Mouse (Mus musculus) limb, embryonic 12.5 days (tissue): ENCODE measurements around the gene Tmem234. TPM values are rescaled to one million over a fixed set of nuclear protein-coding genes. Genes with fewer than 3 reads are reported as not detected.

ENCODE experiments used
- ATAC-seq: fragments of 200-750 bp; cut with Nextera tagmentation; 2 replicates; pipeline ENCODE4 v1.8.0; 2017; ENCODE audit warnings: low read depth, moderate TSS enrichment; ENCODE audit not compliant: insufficient number of reproducible peaks, insufficient read depth, low FRiP score, low TSS enrichment
- H3K27ac ChIP-seq: fragments of 300-500 bp; sonication (generic); 2 replicates; pipeline ENCODE4 v1.5.1; 2016; ENCODE audit warnings: mild to moderate bottlenecking, moderate library complexity
- H3K27me3 ChIP-seq: fragments of 300-500 bp; sonication (generic); 2 replicates; pipeline ENCODE4 v1.6.1; 2016; ENCODE audit warnings: mild to moderate bottlenecking, moderate library complexity
- H3K36me3 ChIP-seq: fragments of 300-500 bp; sonication (generic); 2 replicates; pipeline ENCODE4 v1.6.1; 2016; ENCODE audit warnings: mild to moderate bottlenecking, moderate library complexity
- H3K4me1 ChIP-seq: fragments of 300-500 bp; sonication (generic); replicated peaks from 2 replicates; pipeline ENCODE4 v1.6.1; 2016
- H3K4me2 ChIP-seq: fragments of 300-500 bp; sonication (generic); 2 replicates; pipeline ENCODE4 v1.6.1; 2016; ENCODE audit warnings: mild to moderate bottlenecking, moderate library complexity
- H3K4me3 ChIP-seq: fragments of 300-500 bp; sonication (generic); replicated peaks from 2 replicates; pipeline ENCODE4 v1.5.1; 2016; ENCODE audit warnings: mild to moderate bottlenecking
- H3K9ac ChIP-seq: fragments of 300-500 bp; sonication (generic); replicated peaks from 2 replicates; pipeline ENCODE4 v1.6.1; 2016; ENCODE audit warnings: mild to moderate bottlenecking, moderate library complexity
- H3K9me3 ChIP-seq: fragments of 300-500 bp; sonication (generic); 2 replicates; pipeline ENCODE4 v1.6.1; 2016; ENCODE audit warnings: mild to moderate bottlenecking, moderate library complexity
- WGBS: fragments of 180-500 bp; shearing (Covaris S2); methylation state at CpG from one replicate; pipeline ENCODE4 v1.1.7; 2016; 5-methylcytosine and 5-hydroxymethylcytosine counted together
- polyA plus RNA-seq: library from polyadenylated mRNA; unstranded; fragments of >200 nt; fragmentation: Nextera tagmentation; extraction: Ambion mirVana; gene quantifications from 2 replicates; pipeline ENCODE4 v1.2.1, GENCODE M21; 2016

Tmem234 gene
- polyA plus RNA-seq, 1 experiment from 2014 or later: 187 TPM

- H3K4me2 ChIP-seq: no peak overlapping the region
- H3K4me1 ChIP-seq: peaks cover 10% of the 10 kb centered on the region; the same call in 1 of the 2 replicates
- no peak for ATAC-seq
- no peak overlapping the region for H3K4me3 ChIP-seq
- WGBS: 80% methylated on average over 1 of the region's 1 CpGs
- no peaks in the 10 kb centered on the region for H3K9me3 ChIP-seq
- no peak overlapping the region for H3K9ac ChIP-seq
- H3K36me3 ChIP-seq: no peaks in the 10 kb centered on the region
- H3K27me3 ChIP-seq: no peaks in the 10 kb centered on the region
- H3K27ac ChIP-seq: no peak overlapping the region
Observed at GRCm38 (mm10) chr4:129582251-129582650, 18.2 kb upstream of the Tmem234 start.

- Histone ChIP-seq H3K4me2 (peak overlapping the region; percentile 68), H3K9me3 (no peaks in the 10 kb centered on the region), H3K27ac (peak overlapping the region; percentile 42; the same call in 1 of the 2 replicates), H3K4me3 (peak overlapping the region; percentile 49), H3K4me1 (peaks cover 9% of the 10 kb centered on the region; the same call in 1 of the 2 replicates), H3K36me3 (no peaks in the 10 kb centered on the region), H3K27me3 (no peaks in the 10 kb centered on the region), H3K9ac (peak overlapping the region; percentile 64; the same call in 1 of the 2 replicates)
- ATAC-seq: no peak
- 91% methylated on average over 1 of the region's 1 CpGs for WGBS
Observed at GRCm38 (mm10) chr4:129584370-129584769, 16.1 kb upstream of the Tmem234 start.

- Histone ChIP-seq H3K4me3 (peak overlapping the region; percentile 49), H3K4me1 (peaks cover 9% of the 10 kb centered on the region; the same call in 1 of the 2 replicates), H3K27me3 (no peaks in the 10 kb centered on the region), H3K9me3 (no peaks in the 10 kb centered on the region), H3K36me3 (peaks cover 2% of the 10 kb centered on the region), H3K9ac (peak overlapping the region; percentile 64), H3K4me2 (peak overlapping the region; percentile 68), H3K27ac (peak overlapping the region; percentile 42; the same call in 1 of the 2 replicates)
- WGBS: 3% methylated on average over 36 of the region's 36 CpGs
- ATAC-seq: peak; percentile 13; the same call in 1 of the 2 replicates
Observed at GRCm38 (mm10) chr4:129584884-129585608, 15.4 kb upstream of the Tmem234 start.

GRCm38 (mm10) chr4:129585773-129586172 is 14.7 kb upstream of the Tmem234 start:
- peaks cover 9% of the 10 kb centered on the region for H3K36me3 ChIP-seq
- H3K27ac ChIP-seq: no peak overlapping the region
- H3K4me3 ChIP-seq: peak overlapping the region; percentile 49
- no peaks in the 10 kb centered on the region for H3K9me3 ChIP-seq
- H3K4me2 ChIP-seq: peak overlapping the region; percentile 68
- 78% methylated on average over 9 of the region's 9 CpGs for WGBS
- peaks cover 9% of the 10 kb centered on the region; the same call in 1 of the 2 replicates for H3K4me1 ChIP-seq
- no peaks in the 10 kb centered on the region for H3K27me3 ChIP-seq
- no peak for ATAC-seq
- no peak overlapping the region for H3K9ac ChIP-seq

DNA sequence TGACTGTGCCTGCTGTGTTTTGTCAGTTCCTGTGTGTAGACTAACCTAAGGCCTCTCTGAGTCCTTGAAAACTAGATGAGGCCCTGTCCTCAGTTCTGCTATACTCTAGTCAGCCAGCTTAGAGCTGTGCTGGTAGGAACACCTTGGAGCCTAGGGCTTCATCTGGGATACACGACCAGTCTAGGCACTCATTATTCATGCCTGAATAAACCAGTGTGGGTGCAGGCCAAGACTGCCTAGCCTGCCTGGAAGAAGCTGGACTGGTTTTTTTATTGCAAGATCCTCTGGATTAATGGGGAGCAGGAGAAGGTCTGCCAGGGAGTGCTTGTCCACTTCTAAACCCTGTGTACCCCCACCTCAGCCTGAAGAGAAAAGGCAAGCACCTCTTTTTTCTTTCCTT is 13.5 kb upstream of the Tmem234 start:
- no peak overlapping the region for H3K4me3 ChIP-seq
- no peak overlapping the region for H3K27ac ChIP-seq
- no peak overlapping the region for H3K9ac ChIP-seq
- H3K4me2 ChIP-seq: no peak overlapping the region
- no peaks in the 10 kb centered on the region for H3K9me3 ChIP-seq
- no peaks in the 10 kb centered on the region for H3K27me3 ChIP-seq
- peaks cover 9% of the 10 kb centered on the region; the same call in 1 of the 2 replicates for H3K4me1 ChIP-seq
- no peak for ATAC-seq
- peaks cover 21% of the 10 kb centered on the region for H3K36me3 ChIP-seq
- WGBS: 58% methylated on average over 1 of the region's 1 CpGs

- H3K9ac ChIP-seq: no peak overlapping the region
- WGBS: 68% methylated on average over 4 of the region's 4 CpGs
- H3K4me3 ChIP-seq: no peak overlapping the region
- H3K4me2 ChIP-seq: no peak overlapping the region
- no peak overlapping the region for H3K27ac ChIP-seq
- no peak for ATAC-seq
- no peaks in the 10 kb centered on the region for H3K9me3 ChIP-seq
- H3K36me3 ChIP-seq: peaks cover 40% of the 10 kb centered on the region
- no peaks in the 10 kb centered on the region for H3K27me3 ChIP-seq
- peaks cover 9% of the 10 kb centered on the region; the same call in 1 of the 2 replicates for H3K4me1 ChIP-seq
Observed at GRCm38 (mm10) chr4:129588865-129589264, 11.6 kb upstream of the Tmem234 start.

DNA sequence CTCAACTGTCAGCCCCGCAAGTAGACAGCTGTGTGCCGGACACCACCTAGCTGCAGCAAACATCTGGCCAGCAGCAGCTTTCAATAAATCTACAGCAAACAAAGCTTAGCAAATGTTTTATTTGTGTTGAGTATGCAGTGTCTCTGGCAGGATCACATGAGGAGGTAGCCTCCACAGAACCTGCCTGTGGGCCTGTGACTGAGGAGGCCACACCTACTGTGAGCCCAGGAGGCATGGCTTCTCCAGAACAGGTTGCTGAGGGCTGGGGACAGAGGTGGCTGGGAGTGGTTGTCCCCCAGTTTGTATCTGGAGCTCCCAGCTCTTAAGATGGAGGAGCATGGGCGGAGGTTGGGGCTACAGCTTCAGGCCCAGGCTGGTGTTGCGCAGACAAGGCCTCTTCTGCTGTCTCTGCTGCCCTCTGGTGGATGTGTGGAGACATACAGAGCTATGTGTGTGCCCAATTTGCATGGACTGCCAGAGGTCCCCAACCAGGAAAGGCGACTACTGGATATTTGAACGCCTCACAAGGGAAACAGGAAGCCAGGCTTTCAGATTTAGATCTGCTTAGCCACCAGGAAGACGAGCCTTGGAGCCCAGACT is 8.1 kb downstream of the Tmem234 start:
- ATAC-seq: peak; percentile 58; the same call in 1 of the 2 replicates
- H3K4me2 ChIP-seq: no peak overlapping the region
- H3K27ac ChIP-seq: peak overlapping the region; percentile 56; the same call in 1 of the 2 replicates
- no peak overlapping the region; the same call in 1 of the 2 replicates for H3K9ac ChIP-seq
- WGBS: 37% methylated on average over 7 of the region's 7 CpGs
- no peak overlapping the region for H3K4me3 ChIP-seq
- H3K4me1 ChIP-seq: no peaks in the 10 kb centered on the region
- H3K9me3 ChIP-seq: no peaks in the 10 kb centered on the region
- no peaks in the 10 kb centered on the region for H3K27me3 ChIP-seq
- peaks cover 60% of the 10 kb centered on the region for H3K36me3 ChIP-seq

DNA sequence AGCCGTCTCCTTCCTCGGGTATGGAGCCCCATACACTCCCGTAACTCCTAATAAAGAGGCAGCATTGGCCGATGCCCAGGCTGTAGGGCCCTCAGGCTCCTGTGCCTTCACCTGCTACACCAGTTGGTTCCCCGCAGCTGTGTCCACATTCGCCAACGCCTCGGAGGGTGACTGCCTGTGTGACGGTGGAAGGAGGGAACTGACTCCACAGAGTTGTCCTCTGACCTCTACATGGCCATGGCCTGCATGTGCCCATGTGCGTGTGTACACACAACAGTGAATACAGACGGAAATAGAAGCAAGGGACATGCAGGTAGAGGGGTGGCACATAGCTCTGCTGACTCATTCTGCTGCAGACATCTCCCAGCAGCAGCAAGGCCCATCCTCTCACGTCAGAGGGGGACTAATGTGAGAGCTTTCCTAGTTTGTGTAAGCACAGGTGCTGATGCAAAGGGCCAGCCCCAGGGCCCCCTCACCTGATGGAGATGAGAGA is 8.7 kb downstream of the Tmem234 start:
- H3K27ac ChIP-seq: no peak overlapping the region
- no peak overlapping the region for H3K4me2 ChIP-seq
- H3K9me3 ChIP-seq: no peaks in the 10 kb centered on the region
- 86% methylated on average over 12 of the region's 12 CpGs for WGBS
- ATAC-seq: no peak; the same call in 1 of the 2 replicates
- H3K36me3 ChIP-seq: peaks cover 54% of the 10 kb centered on the region
- no peaks in the 10 kb centered on the region for H3K27me3 ChIP-seq
- no peak overlapping the region for H3K9ac ChIP-seq
- H3K4me1 ChIP-seq: no peaks in the 10 kb centered on the region
- H3K4me3 ChIP-seq: no peak overlapping the region

- 0 out of 2 replicates have a peak, but pooled peaks have one; percentile 2 for ATAC-seq
- no peak overlapping the region for H3K4me3 ChIP-seq
- H3K27me3 ChIP-seq: no peaks in the 10 kb centered on the region
- H3K27ac ChIP-seq: no peak overlapping the region
- no peaks in the 10 kb centered on the region for H3K9me3 ChIP-seq
- H3K4me2 ChIP-seq: no peak overlapping the region
- H3K4me1 ChIP-seq: no peaks in the 10 kb centered on the region
- H3K9ac ChIP-seq: no peak overlapping the region
- 75% methylated on average over 4 of the region's 4 CpGs for WGBS
- peaks cover 45% of the 10 kb centered on the region for H3K36me3 ChIP-seq
Observed at GRCm38 (mm10) chr4:129610026-129610425, 9.6 kb downstream of the Tmem234 start.

DNA sequence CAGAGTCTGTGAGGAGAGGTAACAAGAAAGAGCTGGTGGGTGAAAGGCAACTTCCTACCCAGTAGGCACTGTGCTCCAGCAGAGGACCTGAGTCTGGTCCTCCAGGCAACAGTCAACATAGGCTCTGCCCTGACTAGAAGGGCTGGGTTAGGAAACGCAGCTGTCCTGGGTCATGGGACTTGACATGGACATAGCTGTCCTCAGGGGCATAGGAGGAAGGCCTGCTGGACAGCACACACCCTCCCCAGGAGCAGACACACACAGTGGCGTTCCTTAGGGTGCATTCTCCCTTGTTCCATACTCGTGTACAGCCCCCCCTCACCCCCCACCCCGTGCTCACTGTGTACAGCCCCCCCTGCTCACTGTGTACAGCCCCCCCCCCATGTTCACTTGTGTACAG is 10.0 kb downstream of the Tmem234 start:
- 68% methylated on average over 4 of the region's 4 CpGs for WGBS
- no peak overlapping the region for H3K4me3 ChIP-seq
- no peak overlapping the region for H3K27ac ChIP-seq
- no peak overlapping the region for H3K9ac ChIP-seq
- H3K4me2 ChIP-seq: no peak overlapping the region
- no peaks in the 10 kb centered on the region for H3K27me3 ChIP-seq
- no peaks in the 10 kb centered on the region for H3K9me3 ChIP-seq
- no peaks in the 10 kb centered on the region for H3K4me1 ChIP-seq
- 0 out of 2 replicates have a peak, but pooled peaks have one; percentile 45 for ATAC-seq
- peaks cover 42% of the 10 kb centered on the region for H3K36me3 ChIP-seq

DNA sequence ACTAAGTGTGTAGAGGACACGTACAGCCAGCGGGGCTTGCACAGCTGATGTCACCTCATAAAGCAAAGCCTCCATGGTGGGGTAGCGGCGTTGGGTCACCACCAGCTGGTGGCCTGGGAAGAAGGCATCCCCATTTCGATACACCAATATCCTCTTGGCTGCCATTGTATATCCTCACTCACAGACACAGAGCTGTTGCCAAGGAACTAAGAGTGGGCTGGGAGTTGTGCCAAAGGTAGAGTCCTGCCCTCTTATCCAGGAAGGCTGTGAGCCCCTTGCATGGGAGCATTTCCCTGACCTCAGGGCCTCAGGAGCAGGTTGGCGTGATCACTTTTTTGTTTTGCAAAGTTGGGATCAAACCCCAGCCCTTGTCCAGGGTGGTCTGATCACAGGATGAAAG is 13.6 kb downstream of the Tmem234 start, which contains the start of gene Dcdc2b:
Dcdc2b (minus strand) TSS at position 165 of the 400 bp plus-strand sequence.
- Histone ChIP-seq H3K27me3 (no peaks in the 10 kb centered on the region), H3K4me2 (no peak within 1 kb of the TSS), H3K4me3 (no peak within 1 kb of the TSS), H3K36me3 (peaks cover 30% of the 10 kb centered on the region), H3K9ac (no peak within 1 kb of the TSS), H3K4me1 (peaks cover 8% of the 10 kb centered on the region), H3K27ac (no peak within 1 kb of the TSS), H3K9me3 (no peaks in the 10 kb centered on the region)
- WGBS: 86% methylated on average over 6 of the region's 6 CpGs
- no peak for ATAC-seq
